Mouse (Mus musculus) gonadal fat pad, adult 2 months (tissue): Measurements from ENCODE around the gene Tlcd1. TPM values are rescaled to one million over a fixed set of nuclear protein-coding genes. Genes with fewer than 3 reads are reported as not detected.

Experiments used
- DNase-seq: peaks from one replicate; pipeline ENCODE4 v3.0.0-alpha.2; 2012; ENCODE audit warnings: low read depth
- polyA plus RNA-seq: library from polyadenylated mRNA; depleted of rRNA; stranded (reverse); fragments of >200 nt; gene quantifications from 2 replicates; pipeline ENCODE4 v1.2.3, GENCODE M21; 2012

The Tlcd1 gene
- polyA plus RNA-seq, 1 experiment = 143 TPM

DNA sequence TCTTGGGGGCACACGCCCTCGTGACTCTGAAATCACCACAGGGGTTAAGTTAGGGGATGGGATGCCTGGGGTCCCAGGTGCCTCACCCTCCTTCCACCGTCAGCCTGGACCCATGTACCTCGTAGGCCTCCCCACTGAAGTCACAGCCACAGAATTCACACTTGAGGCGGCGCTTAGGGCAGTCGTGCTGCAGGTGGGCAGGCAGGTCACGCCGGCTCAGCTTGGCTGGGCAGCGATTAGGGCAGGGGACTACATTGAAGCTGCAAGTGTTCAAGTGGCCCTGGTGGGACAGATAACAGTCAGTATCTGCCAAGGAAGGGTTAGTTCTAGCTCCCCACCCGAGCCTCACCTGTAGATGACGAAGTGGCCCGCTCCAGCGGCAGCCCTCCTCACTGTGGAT, 15.3 kb upstream of the Tlcd1 start:
- DNase-seq = no peak

GRCm38 (mm10) chr11:78161968-78162367, 14.5 kb upstream of the Tlcd1 start:
- DNase-seq = no peak

DNA sequence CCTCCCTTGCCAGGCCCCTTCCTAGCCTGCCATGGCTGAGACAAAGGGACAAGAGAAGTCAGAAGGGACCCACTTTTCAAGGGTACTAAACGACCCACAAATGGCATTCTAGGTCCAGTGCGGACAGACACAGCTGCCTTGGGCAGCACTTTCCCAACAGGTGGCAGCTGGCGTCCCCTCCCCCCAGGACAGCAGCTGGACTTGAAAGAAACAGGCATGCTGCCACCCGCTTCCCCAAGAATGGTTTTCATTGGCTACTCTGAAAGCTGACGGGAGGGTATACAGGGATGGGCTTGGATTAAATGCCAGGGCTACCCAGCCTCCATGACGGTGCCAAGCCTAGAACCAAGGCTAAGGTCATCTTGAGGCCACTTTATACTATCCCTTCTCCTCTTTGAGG, 14.0 kb upstream of the Tlcd1 start:
- DNase-seq = no peak

- no peak for DNase-seq
Measured at GRCm38 (mm10) chr11:78163045-78163444, 13.5 kb upstream of the Tlcd1 start.

DNA sequence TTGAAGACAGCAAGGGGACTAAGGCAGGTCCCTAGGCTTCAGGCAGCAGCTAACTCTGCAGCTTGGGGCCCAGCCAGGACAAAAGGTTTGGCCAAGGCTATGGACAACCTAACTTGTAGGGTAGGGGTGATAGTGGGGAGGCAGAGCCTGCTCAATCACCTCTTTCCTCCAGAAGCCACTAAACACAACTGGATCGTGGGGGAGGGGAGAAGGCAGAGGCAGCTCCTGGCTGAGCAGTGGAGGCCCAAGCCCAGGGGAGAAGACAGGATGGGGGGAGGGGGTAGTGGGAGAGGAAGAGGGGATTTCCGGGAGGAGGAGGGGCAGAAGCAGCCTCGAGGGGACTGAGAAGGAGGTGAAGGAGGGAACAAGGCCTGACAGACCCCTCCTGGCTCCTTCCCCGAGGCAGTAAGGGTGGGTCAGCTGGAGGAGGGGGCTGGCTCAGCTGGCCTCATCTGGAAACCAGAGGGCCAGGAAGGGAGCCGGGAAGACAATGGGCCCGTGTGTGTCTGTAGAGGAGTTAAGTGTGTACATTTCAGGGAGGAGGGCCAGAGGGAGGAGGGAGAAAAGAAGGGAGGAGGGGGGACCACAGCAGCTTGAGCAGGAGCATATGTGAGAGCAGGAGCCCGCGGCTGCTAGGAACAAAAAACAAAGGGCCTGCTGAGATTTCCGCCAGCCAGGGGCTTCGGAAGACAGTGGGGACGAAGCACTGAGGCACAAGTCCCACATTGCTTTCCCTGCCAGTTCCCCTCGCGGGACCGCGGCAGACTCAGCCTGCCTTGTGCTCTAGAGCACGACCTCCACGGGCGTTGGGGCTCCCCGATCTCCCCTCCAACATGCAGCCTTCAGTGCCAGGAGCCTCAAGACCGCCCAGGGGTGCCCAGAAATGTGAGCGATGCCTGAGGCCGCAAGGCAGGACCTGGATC, 12.6 kb upstream of the Tlcd1 start:
- no peak for DNase-seq

DNA sequence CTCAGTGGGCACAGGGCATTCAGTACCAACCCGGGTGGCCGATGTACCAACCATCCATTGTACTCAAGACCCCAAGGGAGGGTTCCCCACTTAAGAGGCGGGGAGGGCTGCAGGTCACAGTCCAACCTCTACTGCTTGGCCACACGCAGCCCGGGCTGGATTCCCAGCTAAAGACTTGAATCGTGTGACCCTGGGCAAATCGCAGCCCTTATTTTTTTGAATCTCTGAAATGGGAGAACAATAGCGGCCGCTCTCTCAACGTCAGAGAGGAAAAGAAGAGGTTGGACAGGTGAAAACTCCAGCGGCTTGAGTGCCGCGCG, 11.9 kb upstream of the Tlcd1 start:
- no peak for DNase-seq

- DNase-seq = no peak
Measured at GRCm38 (mm10) chr11:78164924-78165760, 11.4 kb upstream of the Tlcd1 start, which contains the start of gene Traf4. TSS of gene Traf4 (minus strand) at chr11:78165589.

- DNase-seq = no peak
Measured at GRCm38 (mm10) chr11:78165761-78166109, 10.8 kb upstream of the Tlcd1 start.

- no peak for DNase-seq
Measured at GRCm38 (mm10) chr11:78166161-78166560, 10.3 kb upstream of the Tlcd1 start.

- DNase-seq = no peak
Measured at GRCm38 (mm10) chr11:78166640-78167039, 9.9 kb upstream of the Tlcd1 start.

DNA sequence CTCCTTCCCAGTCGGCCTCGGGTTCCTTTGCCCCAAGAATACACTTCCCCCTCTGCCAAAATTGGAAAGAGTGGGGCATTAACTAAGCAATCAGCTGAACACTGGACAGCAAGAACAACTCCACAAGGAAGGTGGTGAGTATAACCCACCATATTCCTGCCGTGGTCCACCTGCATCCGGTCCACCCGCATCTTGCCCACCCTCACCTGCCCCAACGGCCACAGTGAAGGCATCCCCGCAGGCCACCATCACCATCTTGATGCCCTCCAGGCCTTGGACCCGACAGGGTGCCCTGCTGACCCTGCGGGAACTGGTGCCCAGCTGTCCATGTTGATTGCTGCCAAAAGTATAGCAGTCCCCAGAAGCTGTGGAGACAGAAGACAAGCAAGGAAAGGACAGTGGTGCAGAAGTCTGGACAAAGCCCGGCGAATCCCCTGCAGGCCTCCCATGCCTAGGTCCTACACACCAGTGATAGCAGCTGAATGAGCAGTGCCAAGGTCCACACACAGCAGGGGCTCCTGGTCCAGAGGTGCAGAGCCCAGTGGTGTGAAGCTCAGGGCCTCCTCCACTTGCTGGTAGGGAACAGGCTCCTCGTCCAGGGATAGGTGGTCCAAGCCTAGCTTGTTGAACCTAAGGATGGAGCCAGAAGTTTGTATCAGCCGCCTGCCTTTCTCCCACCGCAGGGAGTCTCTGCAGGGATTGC, 9.1 kb upstream of the Tlcd1 start:
- DNase-seq = no peak

DNA sequence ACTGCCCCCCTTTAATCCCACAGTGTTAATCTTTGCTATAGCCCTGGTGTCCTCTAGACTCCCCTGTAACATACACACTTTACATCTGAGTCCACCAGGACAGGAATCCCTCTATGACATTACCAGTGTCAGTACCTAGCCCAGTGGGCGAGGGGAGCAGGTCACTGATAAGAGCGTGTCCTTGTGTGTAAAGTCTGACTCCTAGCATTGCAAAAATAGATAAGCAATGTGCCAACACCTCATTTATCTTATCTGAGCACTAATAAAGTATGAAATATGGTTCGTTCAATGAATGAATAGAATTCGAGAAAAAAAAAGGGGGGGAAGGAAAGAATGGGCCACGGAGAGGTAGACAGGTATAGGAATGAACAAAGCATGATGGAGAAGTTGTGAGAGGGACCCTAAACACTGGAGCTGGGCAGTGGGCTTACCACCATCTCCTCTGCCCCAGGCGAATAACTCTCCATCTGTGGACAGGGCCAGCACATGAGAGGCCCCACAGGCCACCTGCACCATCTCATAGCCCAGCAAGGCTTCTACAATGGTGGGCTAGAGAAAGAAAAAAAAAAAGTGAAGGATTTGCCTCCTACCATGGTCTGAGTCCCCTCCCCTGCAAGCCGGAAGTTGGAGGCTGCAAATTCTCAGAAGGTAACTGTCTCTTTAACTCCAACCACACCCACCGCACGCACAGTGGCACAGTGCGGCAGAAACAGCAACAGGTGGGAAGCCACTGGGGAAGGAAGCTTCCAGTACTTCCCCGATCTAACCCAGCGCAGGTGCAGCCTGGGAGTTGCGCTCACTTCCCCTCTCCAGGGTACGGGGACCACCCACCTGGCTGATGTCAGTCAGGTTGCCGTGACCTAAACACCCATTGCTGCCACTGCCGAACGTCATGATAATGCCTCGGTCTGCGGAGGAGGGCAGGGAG, 7.7 kb upstream of the Tlcd1 start:
- no peak for DNase-seq

GRCm38 (mm10) chr11:78170306-78170705, 6.2 kb upstream of the Tlcd1 start:
- DNase-seq = no peak

- DNase-seq = no peak
Measured at GRCm38 (mm10) chr11:78171328-78171727, 5.2 kb upstream of the Tlcd1 start.

DNA sequence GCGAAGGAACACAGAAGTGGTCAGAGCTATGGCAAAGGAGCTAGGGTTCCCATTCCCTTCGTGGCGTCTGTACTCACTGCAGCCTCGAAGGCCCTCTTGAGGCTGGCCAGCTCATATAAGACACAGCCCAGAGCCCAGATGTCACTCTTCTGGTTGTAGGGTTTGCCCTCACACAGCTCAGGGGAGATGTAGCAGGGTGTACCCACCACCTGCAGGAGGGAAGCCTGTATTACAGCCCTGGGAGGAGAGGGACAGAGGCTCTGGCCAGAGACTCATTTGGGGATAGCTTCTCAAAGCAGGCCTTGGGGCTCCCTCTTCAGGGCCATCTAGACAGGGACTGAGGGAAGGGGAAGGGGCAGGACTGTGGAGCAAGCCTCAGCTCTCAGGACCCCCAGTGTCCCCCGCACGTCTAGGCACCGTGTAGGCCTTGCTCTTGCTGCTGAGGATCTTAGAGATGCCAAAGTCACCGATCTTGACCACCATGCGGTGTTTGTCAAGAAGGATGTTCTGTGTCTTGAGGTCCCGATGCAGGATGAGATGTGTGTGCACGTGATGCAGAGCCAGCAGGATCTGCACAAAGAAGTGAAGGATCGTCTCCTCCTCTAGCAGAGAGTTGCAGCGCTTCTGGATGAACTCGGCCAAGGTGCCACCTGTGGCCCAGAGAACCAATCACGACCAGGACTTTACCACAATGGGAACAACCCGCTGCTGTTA, 4.3 kb upstream of the Tlcd1 start:
- DNase-seq = no peak

GRCm38 (mm10) chr11:78172748-78173383, 3.6 kb upstream of the Tlcd1 start:
- DNase-seq = no peak

DNA sequence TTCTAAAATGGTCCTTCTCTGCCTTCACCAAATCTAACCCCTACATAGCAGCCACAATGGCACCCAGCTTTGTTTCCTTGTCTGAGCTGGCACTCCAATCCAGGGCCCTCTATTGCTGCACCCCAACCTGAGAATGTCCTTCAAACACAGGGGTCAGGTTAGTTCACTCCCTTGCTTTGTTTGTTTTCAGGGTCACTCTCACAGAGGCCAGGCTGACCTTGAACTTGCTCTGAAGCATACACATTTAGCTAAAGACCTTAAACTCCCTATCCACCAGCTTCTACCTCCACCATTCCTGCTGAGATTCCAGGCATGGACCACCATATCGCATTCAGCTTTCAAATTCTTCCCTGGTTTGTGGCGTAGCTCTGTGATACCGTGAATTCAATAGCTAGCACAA, 2.0 kb upstream of the Tlcd1 start:
- DNase-seq = no peak

DNA sequence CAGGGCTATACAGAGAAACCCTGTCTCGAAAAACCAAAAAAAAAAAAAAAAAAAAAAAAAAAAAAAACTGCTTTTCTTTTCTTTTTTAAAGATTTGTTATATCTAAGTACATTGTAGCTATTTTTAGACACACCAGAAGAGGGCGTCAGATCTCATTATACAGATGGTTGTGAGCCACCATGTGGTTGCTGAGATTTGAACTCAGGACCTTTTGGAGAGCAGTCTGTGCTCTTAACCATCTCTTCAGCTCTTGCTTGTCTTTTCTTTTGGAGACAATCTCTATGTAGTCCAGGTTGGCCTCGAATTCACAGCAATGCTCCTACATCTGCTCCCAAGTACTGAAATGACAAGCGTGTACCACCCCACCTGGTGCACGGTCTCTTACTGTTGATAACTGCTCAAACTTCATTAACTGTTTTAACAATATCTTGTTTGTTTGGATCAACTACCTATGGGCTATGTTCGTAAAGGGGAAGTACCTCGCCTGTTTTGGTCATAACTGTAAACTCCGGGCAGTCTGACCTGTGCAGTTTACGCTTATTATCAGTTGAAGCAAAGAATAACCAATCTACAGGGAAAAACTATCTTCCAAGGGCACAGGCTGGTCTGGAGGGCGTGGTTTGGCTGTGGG, 625 bp upstream of the Tlcd1 start:
- no peak for DNase-seq

DNA sequence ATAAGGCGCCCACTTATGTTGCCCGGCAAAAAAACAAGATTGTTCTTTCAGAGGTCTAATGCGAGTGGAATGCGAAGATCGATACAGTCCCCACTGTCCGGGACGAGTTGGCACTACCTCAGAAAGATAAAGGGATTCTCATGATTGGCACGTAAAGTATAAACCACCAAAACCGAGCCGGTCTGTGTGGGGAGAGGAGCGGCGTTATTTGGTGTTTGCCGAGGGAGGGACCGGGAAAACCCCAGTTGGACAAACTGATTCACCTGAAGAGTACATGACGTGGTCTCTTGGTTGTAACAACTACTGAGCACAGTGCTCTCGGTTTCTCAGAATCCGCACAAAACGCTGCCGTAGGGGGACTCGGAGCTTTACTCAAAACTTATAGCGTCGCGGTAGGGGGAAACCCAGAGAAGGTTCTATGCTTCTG, 407 bp downstream of the Tlcd1 start:
- no peak for DNase-seq

DNA sequence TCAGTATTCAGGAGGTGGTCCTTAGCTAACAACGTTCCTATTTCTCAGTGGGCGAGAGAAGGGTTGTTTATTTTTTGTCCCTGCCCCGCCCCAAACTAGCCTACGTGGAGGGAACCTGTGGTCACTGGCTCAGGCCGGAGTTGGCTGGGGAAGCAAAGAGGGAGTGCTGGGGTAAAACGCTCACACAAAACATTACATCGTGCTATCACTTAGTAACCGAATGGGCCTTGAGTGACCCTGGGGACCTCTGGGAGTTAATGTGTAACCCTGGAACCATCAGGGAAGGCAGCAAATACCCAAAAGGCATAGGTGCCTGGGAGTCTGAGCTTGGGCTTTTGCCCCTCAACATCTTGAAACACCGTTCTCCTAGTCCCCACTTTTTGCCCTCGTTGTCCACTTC, 926 bp downstream of the Tlcd1 start:
- no peak for DNase-seq
